Mouse (Mus musculus) C2C12 (cell line): Measurements from ENCODE around the gene Grik4. TPM values are rescaled to one million over a fixed set of nuclear protein-coding genes. Genes with fewer than 3 reads are reported as not detected.

Experiments
- H3K27me3 ChIP-seq: one replicate; pipeline ENCODE4 v1.6.1; 2011; ENCODE audit not compliant: control insufficient read depth, insufficient read depth, insufficient read length
- H3K36me3 ChIP-seq: one replicate; pipeline ENCODE4 v1.6.1; 2011; ENCODE audit not compliant: control insufficient read depth, insufficient read depth
- H3K4me3 ChIP-seq: one replicate; pipeline ENCODE4 v1.5.1; 2011; ENCODE audit warnings: mild to moderate bottlenecking, control low read depth; ENCODE audit not compliant: poor library complexity, insufficient read depth, severe bottlenecking
- H3K79me2 ChIP-seq: one replicate; pipeline ENCODE4 v1.6.1; 2011; ENCODE audit not compliant: control insufficient read depth, insufficient read depth
- H3K79me3 ChIP-seq: one replicate; pipeline ENCODE4 v1.6.1; 2011; ENCODE audit warnings: low read depth, control low read depth
- H3ac ChIP-seq: one replicate; pipeline ENCODE3; 2011; ENCODE audit warnings: low read depth; ENCODE audit not compliant: control insufficient read depth, insufficient read length
- CEBPB ChIP-seq: IDR thresholded peaks from one replicate; pipeline ENCODE4 v1.6.1; 2011; ENCODE audit warnings: low read depth, mild to moderate bottlenecking, control low read depth, moderate library complexity
- CTCF ChIP-seq: IDR thresholded peaks from one replicate; pipeline ENCODE4 v1.5.1; 2011; ENCODE audit not compliant: control insufficient read depth, insufficient read depth, insufficient read length
- FOSL1 ChIP-seq: IDR thresholded peaks from one replicate; pipeline ENCODE4 v1.8.0; 2011; ENCODE audit warnings: mild to moderate bottlenecking, low read length; ENCODE audit not compliant: poor library complexity, insufficient read depth, severe bottlenecking
- MAX ChIP-seq: IDR thresholded peaks from one replicate; pipeline ENCODE4 v1.6.1; 2011; ENCODE audit warnings: mild to moderate bottlenecking, control low read depth
- MYOD1 ChIP-seq: IDR thresholded peaks from one replicate; pipeline ENCODE4 v1.6.1; 2011; ENCODE audit warnings: low read depth; ENCODE audit not compliant: control insufficient read depth, insufficient read length
- MYOG ChIP-seq: IDR thresholded peaks from one replicate; pipeline ENCODE4 v1.6.1; 2011; ENCODE audit not compliant: control insufficient read depth, insufficient read length; ENCODE audit errors: extremely low read depth
- USF1 ChIP-seq: IDR thresholded peaks from one replicate; pipeline ENCODE4 v1.6.1; 2011; ENCODE audit warnings: low read depth, mild to moderate bottlenecking, control low read depth, moderate library complexity
- polyA plus RNA-seq: library from polyadenylated mRNA; unstranded; fragments of >200 nt; fragmentation: generic; extraction: Trizol; gene quantifications from one replicate; pipeline ENCODE4 v1.2.1, GENCODE M21; 2012; ENCODE audit warnings: missing spikeins

Grik4 gene
- polyA plus RNA-seq, 1 experiment: not detected

GRCm38 (mm10) chr9:42742385-42742784 lies 201.9 kb downstream of the Grik4 start:
- no peaks in the 10 kb centered on the region for H3K79me2 ChIP-seq
- H3K79me3 ChIP-seq: no peaks in the 10 kb centered on the region
- H3K36me3 ChIP-seq: no peaks in the 10 kb centered on the region
- H3K4me3 ChIP-seq: no peak overlapping the region
- H3K27me3 ChIP-seq: peaks cover 8% of the 10 kb centered on the region
- TF ChIP-seq USF1 (no peak), FOSL1 (no peak), MYOG (no peak), CEBPB (no peak), MAX (no peak), CTCF (no peak), MYOD1 (no peak)
- no peak overlapping the region for H3ac ChIP-seq

- H3ac ChIP-seq: no peak overlapping the region
- no peak overlapping the region for H3K4me3 ChIP-seq
- no peaks in the 10 kb centered on the region for H3K79me3 ChIP-seq
- no peaks in the 10 kb centered on the region for H3K36me3 ChIP-seq
- TF ChIP-seq MYOG (no peak), MAX (no peak), FOSL1 (no peak), CEBPB (no peak), CTCF (no peak), USF1 (no peak), MYOD1 (no peak)
- no peaks in the 10 kb centered on the region for H3K79me2 ChIP-seq
- H3K27me3 ChIP-seq: peaks cover 22% of the 10 kb centered on the region
These were observed 207.5 kb downstream of the Grik4 start for GRCm38 (mm10) chr9:42736697-42737335.

- no peaks in the 10 kb centered on the region for H3K36me3 ChIP-seq
- H3K79me3 ChIP-seq: no peaks in the 10 kb centered on the region
- no peak overlapping the region for H3K4me3 ChIP-seq
- no peak for TF ChIP-seq MAX
- no peak for TF ChIP-seq CEBPB
- no peak for TF ChIP-seq MYOG
- no peak for TF ChIP-seq MYOD1
- TF ChIP-seq CTCF: no peak
- peaks cover 22% of the 10 kb centered on the region for H3K27me3 ChIP-seq
- no peak overlapping the region for H3ac ChIP-seq
- H3K79me2 ChIP-seq: no peaks in the 10 kb centered on the region
These were observed 209.2 kb downstream of the Grik4 start for GRCm38 (mm10) chr9:42735086-42735485.

GRCm38 (mm10) chr9:42732731-42733318 lies 211.5 kb downstream of the Grik4 start:
- Histone ChIP-seq H3K36me3 (no peaks in the 10 kb centered on the region), H3K4me3 (no peak overlapping the region), H3K27me3 (peaks cover 15% of the 10 kb centered on the region), H3K79me2 (no peaks in the 10 kb centered on the region), H3ac (no peak overlapping the region), H3K79me3 (no peaks in the 10 kb centered on the region)
- TF ChIP-seq USF1 (no peak), FOSL1 (no peak), MYOG (no peak), CTCF (no peak), CEBPB (no peak), MAX (no peak), MYOD1 (no peak)

GRCm38 (mm10) chr9:42728472-42728871 lies 215.8 kb downstream of the Grik4 start:
- H3ac ChIP-seq: no peak overlapping the region
- no peak for TF ChIP-seq MAX
- TF ChIP-seq FOSL1: no peak
- TF ChIP-seq CTCF: no peak
- TF ChIP-seq USF1: no peak
- TF ChIP-seq MYOG: no peak
- no peak for TF ChIP-seq CEBPB
- TF ChIP-seq MYOD1: no peak
- H3K36me3 ChIP-seq: no peaks in the 10 kb centered on the region
- H3K27me3 ChIP-seq: peaks cover 11% of the 10 kb centered on the region
- no peaks in the 10 kb centered on the region for H3K79me2 ChIP-seq
- no peaks in the 10 kb centered on the region for H3K79me3 ChIP-seq
- H3K4me3 ChIP-seq: no peak overlapping the region

GRCm38 (mm10) chr9:42727661-42728060 lies 216.6 kb downstream of the Grik4 start:
- H3K4me3 ChIP-seq: no peak overlapping the region

More at GRCm38 (mm10) chr9:42727661-42728060, 216.6 kb downstream of the Grik4 start:
- Histone ChIP-seq H3K36me3 (no peaks in the 10 kb centered on the region), H3K27me3 (peaks cover 11% of the 10 kb centered on the region), H3K79me2 (no peaks in the 10 kb centered on the region), H3K79me3 (no peaks in the 10 kb centered on the region), H3ac (no peak overlapping the region)
- TF ChIP-seq MYOD1: no peak
- no peak for TF ChIP-seq USF1
- TF ChIP-seq FOSL1: no peak
- no peak for TF ChIP-seq MAX
- no peak for TF ChIP-seq MYOG
- no peak for TF ChIP-seq CTCF
- no peak for TF ChIP-seq CEBPB
